Mouse (Mus musculus) G1E (cell line): ENCODE measurements around the gene 4931422A03Rik.

Source experiments
- CTCF ChIP-seq: IDR thresholded peaks from 2 replicates; pipeline ENCODE4 v1.5.1; 2012; ENCODE audit warnings: low read depth, low read length, inconsistent platforms, mixed read lengths
- GATA1 ChIP-seq: IDR thresholded peaks from 2 replicates; pipeline ENCODE4 v1.6.1; 2012; ENCODE audit warnings: borderline replicate concordance, low read length, inconsistent platforms, mixed read lengths
- GATA2 ChIP-seq: IDR thresholded peaks from 2 replicates; pipeline ENCODE4 v1.6.1; 2012; ENCODE audit warnings: low read depth, low read length, inconsistent platforms, borderline replicate concordance
- TAL1 ChIP-seq: conservative IDR thresholded peaks from 2 replicates; pipeline ENCODE4 v1.6.1; 2012; ENCODE audit warnings: low read depth, low read length, inconsistent platforms, mixed read lengths

DNA sequence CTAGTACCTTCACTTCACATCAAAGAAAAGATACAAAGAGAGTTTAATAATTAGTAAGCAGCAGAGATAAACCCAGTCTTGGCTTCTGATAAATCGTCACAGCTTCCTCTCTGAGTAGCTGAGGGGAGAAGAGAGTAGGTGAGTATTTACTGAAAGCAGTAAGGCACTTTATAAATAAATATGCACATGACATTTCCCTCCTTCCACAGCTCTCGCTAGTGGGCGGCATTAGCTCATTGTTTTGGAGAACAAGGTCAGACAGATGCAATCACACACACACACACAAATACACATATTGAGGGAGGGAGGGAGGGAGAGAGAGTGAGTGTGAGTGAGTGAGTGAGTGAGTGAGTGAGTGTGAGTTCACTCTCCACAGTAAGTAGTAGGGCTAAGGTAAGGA, 8.2 kb upstream of the 4931422A03Rik start:
- TF ChIP-seq CTCF: no peak
- TF ChIP-seq GATA1: no peak
- TF ChIP-seq TAL1: no peak
- TF ChIP-seq GATA2: no peak
